Mouse (Mus musculus) forebrain, embryonic 13.5 days (tissue): ENCODE measurements at regions not wholly inside any gene's neighbourhood (a gene's known extent, or its start where the extent isn't known, plus 50 kb on each side); places are given as distances from the start of the nearest gene placed in this dataset.
A peak's percentile ranks its signal among the peaks of the same experiment; 100 is the strongest.
"Not testable (repeated sequence)": the region's sequence is repeated elsewhere in the genome, so short reads cannot be mapped to it uniquely, and the experiment has no call there.

Experiments
- ATAC-seq: fragments of 200-750 bp; cut with Nextera tagmentation; 2 replicates; pipeline ENCODE4 v1.8.0; 2017
- H3K27ac ChIP-seq: fragments of 300-500 bp; sonication (generic); 2 replicates; pipeline ENCODE4 v1.5.1; 2015; ENCODE audit warnings: inconsistent platforms, mild to moderate bottlenecking, moderate library complexity
- H3K27me3 ChIP-seq: fragments of 300-500 bp; sonication (generic); 2 replicates; pipeline ENCODE4 v1.6.1; 2015; ENCODE audit warnings: mild to moderate bottlenecking, inconsistent platforms
- H3K36me3 ChIP-seq: fragments of 300-500 bp; sonication (generic); 2 replicates; pipeline ENCODE4 v1.6.1; 2015; ENCODE audit warnings: mild to moderate bottlenecking, inconsistent platforms; ENCODE audit not compliant: poor library complexity, severe bottlenecking
- H3K4me1 ChIP-seq: fragments of 300-500 bp; sonication (generic); 2 replicates; pipeline ENCODE4 v1.6.1; 2015; ENCODE audit warnings: inconsistent platforms
- H3K4me2 ChIP-seq: fragments of 300-500 bp; sonication (generic); 2 replicates; pipeline ENCODE4 v1.6.1; 2015; ENCODE audit warnings: inconsistent platforms, mild to moderate bottlenecking, moderate library complexity
- H3K4me3 ChIP-seq: fragments of 300-500 bp; sonication (generic); 2 replicates; pipeline ENCODE4 v1.5.1; 2015; ENCODE audit warnings: mild to moderate bottlenecking, inconsistent platforms
- H3K9ac ChIP-seq: fragments of 300-500 bp; sonication (generic); 2 replicates; pipeline ENCODE4 v1.6.1; 2015; ENCODE audit warnings: mild to moderate bottlenecking, inconsistent platforms
- H3K9me3 ChIP-seq: fragments of 300-500 bp; sonication (generic); replicated peaks from 2 replicates; pipeline ENCODE4 v1.6.1; 2016; ENCODE audit warnings: inconsistent platforms
- WGBS: fragments of 180-500 bp; shearing (Covaris S2); methylation state at CpG from one replicate; pipeline ENCODE4 v1.1.7; 2015; 5-methylcytosine and 5-hydroxymethylcytosine counted together

DNA sequence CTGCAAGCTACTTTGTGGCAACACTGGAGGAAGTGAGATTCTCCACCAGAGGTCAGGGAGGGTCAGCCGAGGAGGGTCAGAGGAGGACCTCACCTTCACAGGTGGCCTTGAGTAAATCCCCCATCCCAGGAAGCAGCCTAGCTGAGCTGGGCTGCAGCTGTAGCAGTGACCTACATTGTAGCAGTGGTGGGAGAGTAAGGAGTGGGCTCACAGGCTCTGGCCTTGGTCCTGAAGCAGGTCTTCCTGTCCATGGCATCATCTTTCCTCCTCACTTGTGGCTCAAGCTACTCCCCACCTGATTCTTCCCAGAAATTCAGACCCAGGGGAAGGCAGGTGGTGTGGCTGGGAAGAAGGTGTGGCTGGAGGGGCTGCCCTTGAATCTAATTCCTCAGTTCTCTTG is 84.3 kb downstream of the 1810013L24Rik start:
- ATAC-seq, H3K9me3 ChIP-seq, H3K4me2 ChIP-seq, H3K9ac ChIP-seq, H3K27me3 ChIP-seq, H3K36me3 ChIP-seq, H3K4me1 ChIP-seq, H3K27ac ChIP-seq, H3K4me3 ChIP-seq: not testable (repeated sequence)
- 40% methylated on average over 1 of the region's 1 CpGs for WGBS

DNA sequence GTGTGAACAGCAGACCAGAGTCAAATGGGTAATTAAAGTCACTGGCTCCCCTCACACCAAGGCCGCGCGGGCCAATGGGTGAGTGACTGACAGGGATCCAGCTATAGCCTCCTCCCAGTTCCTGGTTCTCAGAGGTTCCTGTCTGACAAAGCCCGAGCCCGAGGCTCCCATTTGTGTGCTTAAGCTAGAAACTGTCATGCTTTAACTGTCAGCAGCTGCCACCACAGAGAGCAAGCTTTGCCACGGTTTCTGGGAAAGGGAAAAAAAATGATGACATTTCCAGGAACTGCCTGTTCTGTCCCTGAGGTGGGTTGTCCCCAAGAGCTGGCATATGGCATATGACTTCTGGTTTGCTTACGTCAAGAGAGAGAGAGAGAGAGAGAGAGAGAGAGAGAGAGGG is 86.2 kb downstream of the 1810013L24Rik start:
- Histone ChIP-seq H3K4me3 (no peak overlapping the region), H3K36me3 (no peaks in the 10 kb centered on the region), H3K4me1 (no peaks in the 10 kb centered on the region), H3K9me3 (no peaks in the 10 kb centered on the region), H3K4me2 (no peak overlapping the region), H3K27ac (no peak overlapping the region), H3K9ac (no peak overlapping the region), H3K27me3 (no peaks in the 10 kb centered on the region)
- ATAC-seq, result no peak
- 48% methylated on average over 7 of the region's 7 CpGs for WGBS

DNA sequence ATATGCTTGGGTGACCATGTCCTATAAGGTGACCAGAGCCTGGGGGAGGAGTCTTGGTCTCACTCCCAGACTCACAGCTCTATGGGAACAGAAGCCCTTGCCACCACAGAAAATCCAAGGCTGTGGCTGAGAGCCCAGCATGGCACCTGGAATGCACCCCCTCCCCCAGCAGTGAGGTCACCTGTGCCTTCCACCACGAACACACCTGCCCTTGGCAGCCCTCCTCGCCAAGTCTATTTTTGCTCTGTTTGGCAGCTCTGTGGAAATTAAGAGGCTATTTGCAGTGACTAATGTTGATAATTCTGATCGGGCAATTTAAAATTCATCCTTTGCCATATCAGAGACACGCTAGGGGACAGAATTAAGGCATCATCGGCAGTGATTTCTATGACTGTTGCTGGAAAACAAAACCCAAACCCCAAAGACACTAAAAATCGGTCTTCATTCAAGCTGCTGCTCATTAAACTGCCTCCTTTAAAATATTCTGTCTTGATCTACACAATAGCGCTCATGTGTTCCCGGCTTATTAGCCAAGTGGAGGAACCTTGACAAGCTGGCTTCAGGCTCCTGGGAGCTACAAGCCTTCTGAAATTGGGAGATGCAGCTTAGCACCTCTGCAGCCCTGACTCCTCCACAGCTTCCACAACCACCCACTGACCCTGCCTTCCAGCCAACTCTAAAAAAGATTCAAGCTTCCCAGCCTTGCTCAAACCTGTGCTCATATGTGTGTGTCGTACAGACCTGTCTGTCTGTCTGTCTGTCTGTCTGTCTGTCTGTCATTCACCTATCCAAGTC is 89.0 kb downstream of the 1810013L24Rik start:
- Histone ChIP-seq H3K9me3 (no peaks in the 10 kb centered on the region), H3K9ac (no peak overlapping the region), H3K27me3 (no peaks in the 10 kb centered on the region), H3K36me3 (no peaks in the 10 kb centered on the region), H3K4me1 (no peaks in the 10 kb centered on the region), H3K4me2 (no peak overlapping the region), H3K27ac (no peak overlapping the region), H3K4me3 (no peak overlapping the region)
- 78% methylated on average over 9 of the region's 9 CpGs for WGBS
- ATAC-seq, result no peak

DNA sequence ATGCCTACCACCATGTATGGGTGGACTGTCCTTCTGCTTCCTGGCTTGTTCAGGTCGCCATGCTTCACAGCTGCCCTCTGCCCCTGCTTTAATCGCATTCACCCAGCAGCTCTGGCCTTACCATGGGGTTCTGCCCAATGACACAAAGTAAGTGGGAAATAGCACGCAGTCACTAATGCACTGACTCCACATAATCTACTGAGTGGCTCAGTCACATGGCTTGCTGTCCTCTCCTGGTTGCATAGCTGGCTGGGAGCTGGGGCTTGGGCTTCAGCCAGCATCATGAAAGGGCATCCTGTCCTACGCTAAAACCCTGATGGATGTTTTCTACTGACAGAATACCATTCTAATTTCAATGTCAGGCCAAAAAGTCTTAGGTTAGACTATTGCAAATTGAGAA is 94.8 kb downstream of the 1810013L24Rik start:
- H3K36me3 ChIP-seq, result no peaks in the 10 kb centered on the region
- H3K9ac ChIP-seq, result no peak overlapping the region
- WGBS, result 93% methylated on average over 4 of the region's 4 CpGs
- ATAC-seq, result no peak
- H3K27ac ChIP-seq, result no peak overlapping the region
- no peak overlapping the region for H3K4me2 ChIP-seq
- H3K27me3 ChIP-seq, result no peaks in the 10 kb centered on the region
- H3K9me3 ChIP-seq, result no peaks in the 10 kb centered on the region
- H3K4me3 ChIP-seq, result no peak overlapping the region
- H3K4me1 ChIP-seq, result no peaks in the 10 kb centered on the region

DNA sequence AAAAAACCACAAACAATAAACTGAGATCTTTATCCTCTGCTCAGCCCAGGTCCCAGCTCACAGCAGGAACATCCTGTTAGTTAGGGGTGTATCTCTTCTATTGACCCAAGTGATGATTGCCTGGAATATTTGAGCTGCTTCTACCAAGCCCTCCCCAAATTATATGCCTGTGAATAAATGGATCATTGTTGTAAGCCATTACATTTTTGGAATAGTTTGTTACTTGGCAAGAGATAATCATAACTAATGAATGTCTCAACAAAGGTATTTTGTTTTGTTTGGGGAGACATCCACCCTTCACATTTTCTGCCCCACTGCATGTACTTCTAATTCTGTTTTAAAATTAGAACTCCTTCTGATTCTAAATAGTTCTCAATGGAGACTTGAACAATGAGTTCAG is 102.1 kb downstream of the 1810013L24Rik start:
- H3K9ac ChIP-seq, result no peak overlapping the region
- H3K4me2 ChIP-seq, result no peak overlapping the region
- H3K9me3 ChIP-seq, result no peaks in the 10 kb centered on the region
- H3K36me3 ChIP-seq, result no peaks in the 10 kb centered on the region
- no peak overlapping the region for H3K4me3 ChIP-seq
- ATAC-seq, result no peak
- H3K27me3 ChIP-seq, result no peaks in the 10 kb centered on the region
- 0 out of 2 replicates have a peak, but pooled peaks cover 4% of the 10 kb centered on the region for H3K4me1 ChIP-seq
- H3K27ac ChIP-seq, result no peak overlapping the region

DNA sequence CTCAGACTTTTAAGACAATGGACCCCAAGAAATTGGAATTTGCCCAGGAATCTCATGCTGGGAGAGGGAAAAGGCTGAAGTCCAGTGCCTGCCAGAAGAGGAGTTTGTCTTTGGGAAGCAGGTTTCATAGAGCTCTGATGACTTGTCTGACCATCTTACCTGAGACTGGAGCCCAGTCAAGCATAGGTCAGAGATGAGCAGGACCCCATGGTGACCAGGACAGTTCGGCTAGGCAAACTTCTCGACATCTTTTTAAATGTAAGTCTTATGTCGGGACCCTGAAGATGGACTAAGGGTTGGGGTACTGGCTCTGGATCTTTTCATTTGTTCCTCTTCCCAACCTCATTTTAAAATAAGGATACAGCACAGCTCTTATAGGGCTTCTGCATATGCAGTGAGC is 103.2 kb downstream of the 1810013L24Rik start:
- no peaks in the 10 kb centered on the region for H3K36me3 ChIP-seq
- ATAC-seq, result no peak
- no peak overlapping the region for H3K4me3 ChIP-seq
- H3K27me3 ChIP-seq, result no peaks in the 10 kb centered on the region
- no peaks in the 10 kb centered on the region for H3K9me3 ChIP-seq
- no peak overlapping the region for H3K27ac ChIP-seq
- WGBS, result 93% methylated on average over 3 of the region's 3 CpGs
- H3K4me1 ChIP-seq, result 0 out of 2 replicates have a peak, but pooled peaks cover 4% of the 10 kb centered on the region
- no peak overlapping the region for H3K4me2 ChIP-seq
- H3K9ac ChIP-seq, result no peak overlapping the region

DNA sequence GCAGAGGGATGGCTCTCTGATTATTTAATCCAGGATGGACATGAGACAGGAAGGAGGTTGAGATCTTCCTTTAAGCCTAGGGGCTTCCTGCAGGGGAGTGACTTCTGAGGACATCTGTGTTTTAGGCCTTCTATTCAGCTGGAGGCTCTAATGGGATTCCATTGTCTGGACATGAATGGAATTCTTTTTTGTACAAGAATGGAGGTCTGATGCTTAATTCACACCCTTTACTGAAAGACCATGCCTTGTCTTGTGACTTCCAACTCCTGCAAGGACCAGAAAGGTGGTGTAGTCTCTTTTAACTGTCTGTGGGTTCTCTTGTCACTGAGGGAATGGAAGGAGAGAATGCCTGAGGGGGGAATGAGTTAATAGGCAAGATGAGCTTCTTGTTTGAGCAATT is 106.5 kb downstream of the 1810013L24Rik start:
- ATAC-seq, result no peak
- H3K27ac ChIP-seq, result no peak overlapping the region
- no peaks in the 10 kb centered on the region for H3K9me3 ChIP-seq
- H3K4me1 ChIP-seq, result 0 out of 2 replicates have a peak, but pooled peaks cover 11% of the 10 kb centered on the region
- H3K36me3 ChIP-seq, result no peaks in the 10 kb centered on the region
- H3K27me3 ChIP-seq, result no peaks in the 10 kb centered on the region
- H3K4me2 ChIP-seq, result no peak overlapping the region
- H3K9ac ChIP-seq, result no peak overlapping the region
- H3K4me3 ChIP-seq, result no peak overlapping the region

DNA sequence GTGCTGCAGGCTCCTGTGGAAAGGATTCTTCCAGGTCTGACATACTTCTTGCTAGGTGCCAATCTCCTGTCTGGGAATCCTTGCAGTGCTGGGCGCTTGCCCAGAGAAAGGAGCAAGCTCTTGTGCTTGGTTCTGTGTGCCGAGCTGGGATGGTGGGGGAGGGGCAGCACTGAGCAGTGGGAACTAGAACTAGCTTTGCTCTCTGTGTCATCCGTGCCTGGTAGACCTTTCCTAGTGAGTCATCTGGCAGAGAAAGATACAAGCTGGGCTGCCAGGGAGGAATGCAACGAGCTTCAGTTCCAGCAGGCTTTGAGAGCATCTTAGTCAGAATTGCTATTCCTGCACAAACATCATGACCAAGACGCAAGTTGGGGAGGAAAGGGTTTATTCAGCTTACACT is 108.6 kb downstream of the 1810013L24Rik start:
- H3K9me3 ChIP-seq, result no peaks in the 10 kb centered on the region
- H3K9ac ChIP-seq, result no peak overlapping the region
- H3K4me1 ChIP-seq, result 0 out of 2 replicates have a peak, but pooled peaks cover 11% of the 10 kb centered on the region
- H3K36me3 ChIP-seq, result no peaks in the 10 kb centered on the region
- no peak for ATAC-seq
- H3K27me3 ChIP-seq, result no peaks in the 10 kb centered on the region
- H3K27ac ChIP-seq, result no peak overlapping the region
- no peak overlapping the region for H3K4me2 ChIP-seq
- WGBS, result 44% methylated on average over 5 of the region's 5 CpGs
- no peak overlapping the region for H3K4me3 ChIP-seq

DNA sequence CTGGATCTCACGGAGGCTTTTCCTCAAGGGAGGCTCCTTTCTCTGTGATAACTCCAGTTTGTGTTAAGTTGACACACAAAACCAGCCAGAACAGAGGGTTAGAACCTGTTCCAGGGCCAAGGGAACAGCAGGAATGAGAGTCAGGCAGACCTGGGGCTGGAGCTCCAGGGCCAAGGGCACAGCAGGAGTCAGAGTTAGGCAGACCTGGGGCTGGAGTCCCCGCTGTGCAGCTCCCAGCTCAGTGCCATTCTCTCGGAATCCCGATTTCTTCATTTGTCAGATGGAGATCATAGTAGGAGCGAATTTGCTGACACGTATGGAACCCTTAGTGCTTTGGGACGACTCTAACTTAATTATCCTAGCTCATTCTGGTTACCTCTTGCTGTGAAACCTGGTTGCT is 109.2 kb downstream of the 1810013L24Rik start:
- H3K27ac ChIP-seq, result no peak overlapping the region
- no peak overlapping the region for H3K4me3 ChIP-seq
- no peak for ATAC-seq
- no peak overlapping the region for H3K9ac ChIP-seq
- no peaks in the 10 kb centered on the region for H3K36me3 ChIP-seq
- 0 out of 2 replicates have a peak, but pooled peaks cover 11% of the 10 kb centered on the region for H3K4me1 ChIP-seq
- 42% methylated on average over 7 of the region's 7 CpGs for WGBS
- no peaks in the 10 kb centered on the region for H3K27me3 ChIP-seq
- H3K9me3 ChIP-seq, result no peaks in the 10 kb centered on the region
- no peak overlapping the region for H3K4me2 ChIP-seq

DNA sequence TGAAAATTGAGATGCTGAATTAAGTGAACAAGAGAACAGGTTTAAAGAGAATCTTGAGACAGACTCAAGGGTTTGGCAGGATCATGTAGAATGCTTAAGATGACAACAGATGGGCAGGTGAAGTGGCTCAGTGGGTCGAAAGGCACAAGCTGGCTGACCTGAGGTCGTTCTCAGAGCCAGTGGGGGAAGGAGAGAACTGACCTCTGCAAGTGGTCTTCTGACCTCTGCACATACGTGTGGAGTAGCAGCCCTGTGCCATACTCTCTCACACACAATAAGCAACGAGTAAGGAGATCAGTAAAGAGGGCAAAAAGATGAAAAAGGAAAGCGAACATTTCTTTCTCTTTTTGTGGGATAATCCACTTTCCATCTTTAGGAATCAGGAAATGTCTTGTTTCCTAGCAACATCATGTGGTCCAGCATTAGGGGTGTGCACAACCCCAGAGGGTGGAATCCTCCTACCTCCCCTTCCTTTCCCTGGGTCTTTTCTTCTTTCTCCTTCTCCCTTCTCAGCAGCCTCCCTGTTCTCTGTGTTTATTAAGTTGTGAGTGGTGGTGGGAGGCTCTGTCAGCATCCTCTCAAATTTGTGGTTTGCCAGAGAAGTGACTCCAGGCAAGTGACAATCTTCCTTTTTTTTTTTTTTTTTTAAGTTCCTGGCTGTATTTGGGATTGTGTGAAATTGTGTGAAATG is 114.7 kb downstream of the 1810013L24Rik start:
- H3K9me3 ChIP-seq, result no peaks in the 10 kb centered on the region
- peak; percentile 52 for ATAC-seq
- H3K27ac ChIP-seq, result peak overlapping the region; percentile 14
- H3K36me3 ChIP-seq, result no peaks in the 10 kb centered on the region
- 0 out of 2 replicates have a peak overlapping the region, but pooled peaks have one; percentile 12 for H3K4me2 ChIP-seq
- 14% methylated on average over 5 of the region's 5 CpGs for WGBS
- peaks cover 33% of the 10 kb centered on the region for H3K4me1 ChIP-seq
- no peak overlapping the region for H3K4me3 ChIP-seq
- no peak overlapping the region for H3K9ac ChIP-seq
- H3K27me3 ChIP-seq, result no peaks in the 10 kb centered on the region

DNA sequence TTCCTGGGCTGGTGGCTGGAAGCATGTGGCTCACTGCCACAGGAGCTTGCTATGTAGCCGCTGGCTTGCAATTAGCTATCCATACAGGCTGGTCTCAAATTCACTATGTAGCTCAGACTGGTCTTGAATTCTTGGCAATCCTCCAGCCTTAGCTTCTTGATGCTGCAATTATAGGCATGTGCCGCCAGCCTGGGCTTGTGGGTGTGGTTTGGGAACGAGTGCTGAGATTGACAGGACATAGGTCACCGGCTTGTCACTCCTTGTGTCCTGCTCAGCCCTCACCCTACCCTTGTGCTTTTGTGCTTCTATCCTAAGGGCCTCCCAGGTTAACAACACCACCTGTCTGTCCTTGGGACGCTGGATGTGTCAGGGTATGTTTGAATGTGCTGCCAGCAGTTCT is 117.9 kb downstream of the 1810013L24Rik start:
- Histone ChIP-seq H3K4me3 (no peak overlapping the region), H3K4me1 (peaks cover 37% of the 10 kb centered on the region), H3K9me3 (no peaks in the 10 kb centered on the region), H3K36me3 (no peaks in the 10 kb centered on the region), H3K9ac (no peak overlapping the region), H3K27me3 (no peaks in the 10 kb centered on the region), H3K4me2 (no peak overlapping the region), H3K27ac (no peak overlapping the region)
- 35% methylated on average over 5 of the region's 5 CpGs for WGBS
- peak; percentile 85 for ATAC-seq

DNA sequence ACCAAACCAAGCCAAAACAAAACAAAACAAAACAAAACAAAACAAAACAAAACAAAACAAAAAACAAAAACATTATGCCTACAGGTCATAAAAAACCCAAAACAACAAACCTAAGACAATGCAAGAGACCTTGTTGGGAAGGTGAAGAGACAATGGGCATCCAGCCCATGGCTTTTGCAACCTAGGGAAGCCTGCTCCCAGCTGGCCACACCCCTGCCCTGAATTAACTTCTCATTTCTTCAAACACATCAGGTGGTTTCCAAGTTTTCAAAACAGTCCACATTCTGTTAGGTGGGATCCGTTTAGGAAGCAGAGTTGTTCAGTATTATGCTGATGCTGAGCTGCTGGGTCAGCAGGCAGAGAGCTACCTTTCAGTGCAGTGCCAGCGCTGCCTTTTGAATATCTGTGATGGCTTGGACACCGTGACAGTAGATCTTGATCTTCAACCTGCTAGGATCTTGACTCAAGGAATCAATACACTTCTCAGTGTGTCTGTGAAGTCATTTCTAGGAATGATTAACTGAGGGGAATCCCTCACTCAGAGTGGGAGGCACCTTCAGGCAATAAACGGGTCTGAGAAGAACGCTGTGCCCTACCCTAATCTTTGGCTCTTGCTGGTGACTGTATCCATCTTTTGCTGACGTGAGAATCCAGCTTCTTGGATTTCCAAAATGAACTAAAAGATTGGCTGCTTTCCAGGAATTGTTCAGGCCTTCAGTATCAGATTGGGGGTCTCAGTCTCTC is 121.4 kb downstream of the 1810013L24Rik start:
- H3K4me1 ChIP-seq, result peaks cover 19% of the 10 kb centered on the region
- ATAC-seq, result no peak
- no peaks in the 10 kb centered on the region for H3K27me3 ChIP-seq
- whole genome bisulfite sequencing, result 83% methylated on average over 6 of the region's 6 CpGs
- no peak overlapping the region for H3K4me2 ChIP-seq
- H3K36me3 ChIP-seq, result no peaks in the 10 kb centered on the region
- H3K9me3 ChIP-seq, result 0 out of 2 replicates have a peak, but pooled peaks cover 3% of the 10 kb centered on the region
- no peak overlapping the region for H3K27ac ChIP-seq
- H3K4me3 ChIP-seq, result no peak overlapping the region
- no peak overlapping the region for H3K9ac ChIP-seq
